Mouse (Mus musculus) ES-Bruce4 (cell line): ENCODE results near the gene Gucd1. TPM values are rescaled to one million over a fixed set of nuclear protein-coding genes. Genes with fewer than 3 reads are reported as not detected.

ENCODE experiments used
- H3K27ac ChIP-seq: 2 replicates; pipeline ENCODE4 v1.5.1; 2012; ENCODE audit warnings: low read length, inconsistent platforms; ENCODE audit not compliant: insufficient read depth
- H3K27me3 ChIP-seq: 2 replicates; pipeline ENCODE4 v1.6.1; 2012; ENCODE audit warnings: mild to moderate bottlenecking, low read length, inconsistent platforms; ENCODE audit not compliant: control insufficient read depth, poor library complexity, insufficient read depth, severe bottlenecking
- H3K36me3 ChIP-seq: 2 replicates; pipeline ENCODE4 v1.6.1; 2012; ENCODE audit warnings: inconsistent platforms, mild to moderate bottlenecking, low read length, moderate library complexity; ENCODE audit not compliant: control insufficient read depth, poor library complexity, insufficient read depth, severe bottlenecking
- H3K4me1 ChIP-seq: one replicate; pipeline ENCODE4 v1.8.1; 2011; ENCODE audit warnings: low read length; ENCODE audit not compliant: control insufficient read depth, insufficient read depth
- H3K4me3 ChIP-seq: 2 replicates; pipeline ENCODE4 v1.5.1; 2011; ENCODE audit warnings: low read depth, mild to moderate bottlenecking, low read length
- H3K9ac ChIP-seq: 2 replicates; pipeline ENCODE4 v1.6.1; 2012; ENCODE audit warnings: low read depth, mild to moderate bottlenecking, inconsistent platforms; ENCODE audit not compliant: poor library complexity, severe bottlenecking
- H3K9me3 ChIP-seq: replicated peaks from 2 replicates; pipeline ENCODE4 v1.6.1; 2012; ENCODE audit warnings: mild to moderate bottlenecking, low read length, inconsistent platforms; ENCODE audit not compliant: control insufficient read depth, poor library complexity, insufficient read depth, severe bottlenecking
- CTCF ChIP-seq: IDR thresholded peaks from one replicate; pipeline ENCODE4 v1.8.1; 2011; ENCODE audit warnings: low read depth, low read length
- EP300 ChIP-seq: IDR thresholded peaks from 2 replicates; pipeline ENCODE4 v1.6.1; 2011; ENCODE audit warnings: low read depth, low read length; ENCODE audit not compliant: insufficient read depth
- POLR2A ChIP-seq: IDR thresholded peaks from one replicate; pipeline ENCODE4 v1.8.1; 2011; ENCODE audit warnings: low read length; ENCODE audit not compliant: insufficient read depth
- polyA plus RNA-seq: library from polyadenylated mRNA; stranded (reverse); fragments of >200 nt; gene quantifications from 2 replicates; pipeline ENCODE4 v1.2.4, GENCODE M21; 2011; ENCODE audit warnings: low read depth; ENCODE audit not compliant: missing spikeins, insufficient read depth, insufficient read length

Gucd1 gene
- polyA plus RNA-seq, 1 experiment = 9.9 TPM

GRCm38 (mm10) chr10:75450331-75450730 is 67.4 kb downstream of the Gucd1 start:
- Histone ChIP-seq H3K4me1 (no peaks in the 10 kb centered on the region), H3K9ac (no peak overlapping the region), H3K27ac (no peak overlapping the region), H3K36me3 (no peaks in the 10 kb centered on the region), H3K9me3 (no peaks in the 10 kb centered on the region), H3K4me3 (no peak overlapping the region), H3K27me3 (no peaks in the 10 kb centered on the region)
- TF ChIP-seq CTCF (no peak), POLR2A (no peak), EP300 (no peak)

- Histone ChIP-seq H3K4me1 (no peaks in the 10 kb centered on the region), H3K9ac (no peak overlapping the region), H3K4me3 (no peak overlapping the region), H3K9me3 (no peaks in the 10 kb centered on the region), H3K27me3 (no peaks in the 10 kb centered on the region), H3K36me3 (no peaks in the 10 kb centered on the region), H3K27ac (no peak overlapping the region)
- TF ChIP-seq CTCF = no peak
- no peak for TF ChIP-seq EP300
These were observed 68.9 kb downstream of the Gucd1 start for GRCm38 (mm10) chr10:75448806-75449420.

- H3K9me3 ChIP-seq = no peaks in the 10 kb centered on the region
- H3K4me1 ChIP-seq = no peaks in the 10 kb centered on the region
- H3K27ac ChIP-seq = no peak overlapping the region
- no peaks in the 10 kb centered on the region for H3K36me3 ChIP-seq
- H3K27me3 ChIP-seq = no peaks in the 10 kb centered on the region
- TF ChIP-seq CTCF (no peak), POLR2A (no peak)
- no peak overlapping the region for H3K9ac ChIP-seq
- no peak overlapping the region for H3K4me3 ChIP-seq
These were observed 70.3 kb downstream of the Gucd1 start for GRCm38 (mm10) chr10:75447489-75447888.

GRCm38 (mm10) chr10:75446501-75447083 is 71.2 kb downstream of the Gucd1 start:
- Histone ChIP-seq H3K27me3 (no peaks in the 10 kb centered on the region), H3K36me3 (no peaks in the 10 kb centered on the region), H3K4me1 (no peaks in the 10 kb centered on the region), H3K9me3 (no peaks in the 10 kb centered on the region), H3K9ac (no peak overlapping the region), H3K4me3 (no peak overlapping the region), H3K27ac (no peak overlapping the region)
- no peak for TF ChIP-seq CTCF
- TF ChIP-seq EP300 = no peak
- no peak for TF ChIP-seq POLR2A

- Histone ChIP-seq H3K4me1 (no peaks in the 10 kb centered on the region), H3K4me3 (no peak overlapping the region), H3K36me3 (no peaks in the 10 kb centered on the region), H3K27me3 (no peaks in the 10 kb centered on the region), H3K9me3 (no peaks in the 10 kb centered on the region), H3K9ac (no peak overlapping the region), H3K27ac (no peak overlapping the region)
- TF ChIP-seq EP300 = no peak
- TF ChIP-seq CTCF = no peak
- TF ChIP-seq POLR2A = no peak
These were observed 72.7 kb downstream of the Gucd1 start for GRCm38 (mm10) chr10:75445030-75445429.

GRCm38 (mm10) chr10:75444111-75444826 is 73.5 kb downstream of the Gucd1 start:
- no peak overlapping the region for H3K4me3 ChIP-seq
- no peaks in the 10 kb centered on the region for H3K27me3 ChIP-seq
- no peak overlapping the region for H3K9ac ChIP-seq
- no peaks in the 10 kb centered on the region for H3K9me3 ChIP-seq
- TF ChIP-seq POLR2A = no peak
- TF ChIP-seq EP300 = no peak
- TF ChIP-seq CTCF = no peak
- no peaks in the 10 kb centered on the region for H3K4me1 ChIP-seq
- H3K36me3 ChIP-seq = no peaks in the 10 kb centered on the region
- H3K27ac ChIP-seq = no peak overlapping the region
